Mouse (Mus musculus) layer of hippocampus, adult 8-10 months (tissue): ENCODE data around the gene Rbm19. TPM values are rescaled to one million over a fixed set of nuclear protein-coding genes. Genes with fewer than 3 reads are reported as not detected.

ENCODE experiments used
- DNase-seq, 2 experiments: peaks; one replicate each; pipeline ENCODE4 v3.0.0; 2022; ENCODE audit warnings: low spot score in 2 of 2
- total RNA-seq, 4 experiments: library from RNA; stranded (reverse); gene quantifications; 2 replicates each; pipeline ENCODE4 v1.2.4; 2022

Gene Rbm19
- total RNA-seq, 4 experiments from 2014 or later, result 20.0 to 26.3 (median 21.1) TPM

- DNase-seq, result no peak
Measured at GRCm38 (mm10) chr5:120197813-120198387, 81.6 kb downstream of the Rbm19 start.

- no peak for DNase-seq
Measured at GRCm38 (mm10) chr5:120199865-120200264, 83.6 kb downstream of the Rbm19 start.

- no peak for DNase-seq
Measured at GRCm38 (mm10) chr5:120204316-120204715, 88.1 kb downstream of the Rbm19 start.

GRCm38 (mm10) chr5:120206313-120206943 is 90.2 kb downstream of the Rbm19 start:
- no peak for DNase-seq

DNA sequence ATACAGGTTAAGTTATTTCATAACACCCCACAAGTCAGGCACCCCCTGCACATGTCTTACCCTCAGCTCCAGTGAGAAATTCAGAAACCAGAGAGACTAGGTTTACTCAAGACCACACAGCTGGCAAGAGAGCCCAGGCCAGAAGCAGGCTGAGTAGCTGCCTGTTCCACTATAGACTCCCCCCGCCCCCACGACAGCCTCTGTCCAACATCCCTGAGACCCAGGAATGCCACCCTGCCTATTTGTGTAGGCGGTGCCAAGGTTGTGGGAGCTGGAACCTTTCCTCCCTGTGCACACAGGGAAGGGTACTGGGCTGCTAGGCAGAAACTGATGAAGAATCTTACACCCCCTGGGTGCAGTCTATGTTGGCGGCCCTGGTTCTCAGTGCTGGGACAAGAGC is 91.2 kb downstream of the Rbm19 start:
- DNase-seq, result no peak

DNA sequence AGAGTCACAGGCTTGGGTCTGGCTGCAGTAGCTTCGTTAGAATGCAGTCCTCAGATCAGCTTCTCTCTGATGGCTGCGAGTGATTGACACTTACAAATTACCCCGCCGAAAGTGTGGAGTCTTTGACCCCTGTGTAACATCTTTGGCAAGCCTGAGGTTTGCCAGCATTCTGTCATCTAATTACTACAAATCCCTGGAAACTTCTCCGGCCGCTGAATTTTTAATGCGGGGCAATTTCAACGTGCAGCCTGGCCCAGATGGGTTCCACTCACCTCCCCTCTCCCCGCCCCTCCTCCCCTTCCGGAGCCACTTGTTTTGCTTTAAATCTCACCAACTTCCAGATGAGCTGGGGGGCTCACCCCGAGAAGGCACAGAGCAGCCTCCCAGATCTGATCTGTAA is 94.4 kb downstream of the Rbm19 start:
- no peak for DNase-seq

- no peak for DNase-seq
Measured at GRCm38 (mm10) chr5:120211182-120211581, 94.9 kb downstream of the Rbm19 start.

- no peak for DNase-seq
Measured at GRCm38 (mm10) chr5:120214511-120214910, 98.2 kb downstream of the Rbm19 start.

DNA sequence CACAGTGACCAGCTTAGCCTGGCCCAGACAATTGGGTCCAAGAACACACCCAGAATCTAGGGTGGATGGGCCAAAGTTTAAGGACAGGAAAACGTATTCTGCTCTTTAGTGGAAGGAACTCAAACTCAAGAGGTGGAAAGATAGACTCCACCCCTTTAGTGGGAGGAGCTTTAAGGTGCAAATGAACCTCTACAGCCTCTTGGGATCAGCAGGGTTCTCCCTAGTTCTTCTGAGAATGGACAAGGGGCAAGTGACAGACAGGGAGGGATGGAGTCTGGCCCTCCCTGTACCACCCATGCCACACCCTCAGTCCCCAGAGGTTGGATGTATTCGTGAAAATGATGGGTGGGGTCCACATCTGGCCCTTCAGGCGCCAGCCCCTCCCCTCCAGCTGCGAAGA is 105.0 kb downstream of the Rbm19 start:
- DNase-seq, result no peak

DNA sequence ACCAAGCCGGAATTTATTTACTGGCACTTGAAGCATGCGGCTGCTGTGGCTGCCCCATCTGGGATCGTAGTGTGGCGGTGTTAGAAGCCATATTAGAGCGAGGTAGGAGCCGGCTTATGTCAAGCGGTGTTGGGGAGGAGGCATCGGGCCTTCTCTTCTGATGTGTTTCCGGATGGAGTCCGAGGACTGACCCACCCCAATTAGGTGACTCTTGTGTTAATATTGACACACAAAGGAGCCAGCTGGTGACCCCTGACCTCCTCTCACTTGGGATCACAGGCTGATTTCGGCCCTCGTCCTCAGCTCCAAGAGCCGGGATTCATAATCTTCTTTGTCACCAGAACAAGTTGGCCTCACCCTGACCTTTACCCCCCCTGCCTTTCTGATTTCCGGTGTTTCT is 109.1 kb downstream of the Rbm19 start:
- DNase-seq, result no peak

- DNase-seq, result no peak
Measured at GRCm38 (mm10) chr5:120228613-120229409, 112.5 kb downstream of the Rbm19 start.

GRCm38 (mm10) chr5:120231435-120232147 is 115.3 kb downstream of the Rbm19 start:
- peak; percentile 26 to 28 for DNase-seq

DNA sequence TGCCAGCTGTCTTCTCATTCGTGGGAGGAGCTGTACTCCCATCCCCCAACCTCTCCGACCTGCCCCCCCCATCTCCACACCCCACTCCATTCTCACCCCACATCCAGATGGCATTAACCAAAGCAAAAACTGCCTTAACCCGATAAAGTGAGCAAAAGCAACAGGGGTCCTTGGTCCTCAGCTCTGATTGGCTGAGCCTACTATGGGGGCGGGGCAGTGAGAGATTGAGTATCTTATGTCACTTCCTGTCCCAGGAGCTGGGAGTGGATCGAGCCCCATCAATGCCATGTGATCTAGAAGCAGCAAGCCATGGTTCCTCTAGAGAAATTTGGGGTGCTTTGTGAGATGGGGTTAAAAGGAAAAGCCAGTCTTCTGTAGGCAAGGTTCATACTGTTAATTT is 118.9 kb downstream of the Rbm19 start:
- DNase-seq, result no peak

- peak in 1 of 2 experiments; percentile 38 for DNase-seq
Measured at GRCm38 (mm10) chr5:120235571-120235970, 119.3 kb downstream of the Rbm19 start.

GRCm38 (mm10) chr5:120240071-120240470 is 123.8 kb downstream of the Rbm19 start:
- no peak for DNase-seq

DNA sequence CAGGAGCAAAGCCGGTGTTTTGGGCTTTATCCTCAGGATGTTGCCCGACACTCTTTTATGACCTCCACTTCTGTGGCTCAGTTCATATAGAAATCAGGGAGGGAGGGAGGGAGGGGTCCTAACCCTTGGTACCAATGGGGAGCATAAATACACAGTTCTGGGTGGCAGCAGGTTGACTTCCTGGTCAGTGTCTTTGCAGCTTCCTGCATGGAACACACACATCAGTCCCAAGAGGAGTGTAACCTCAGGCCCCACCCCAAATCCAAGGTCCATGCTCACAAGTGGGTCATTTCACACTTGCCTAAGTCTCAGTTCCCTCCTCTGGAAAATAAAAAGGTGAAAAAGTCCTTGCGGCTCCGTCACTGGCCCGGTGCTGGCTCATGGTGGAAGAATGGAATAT is 129.1 kb downstream of the Rbm19 start:
- no peak for DNase-seq
